Mouse (Mus musculus) gonadal fat pad, adult 2 months (tissue): Measurements from ENCODE around the gene Castor2. TPM values are rescaled to one million over a fixed set of nuclear protein-coding genes. Genes with fewer than 3 reads are reported as not detected.

ENCODE experiments used
- DNase-seq: peaks from one replicate; pipeline ENCODE4 v3.0.0-alpha.2; 2012; ENCODE audit warnings: low read depth
- polyA plus RNA-seq: library from polyadenylated mRNA; depleted of rRNA; stranded (reverse); fragments of >200 nt; gene quantifications from 2 replicates; pipeline ENCODE4 v1.2.3, GENCODE M21; 2012; rRNA removed

Castor2 gene
- 5.8 and 7.5 TPM in 2 replicates for polyA plus RNA-seq

DNA sequence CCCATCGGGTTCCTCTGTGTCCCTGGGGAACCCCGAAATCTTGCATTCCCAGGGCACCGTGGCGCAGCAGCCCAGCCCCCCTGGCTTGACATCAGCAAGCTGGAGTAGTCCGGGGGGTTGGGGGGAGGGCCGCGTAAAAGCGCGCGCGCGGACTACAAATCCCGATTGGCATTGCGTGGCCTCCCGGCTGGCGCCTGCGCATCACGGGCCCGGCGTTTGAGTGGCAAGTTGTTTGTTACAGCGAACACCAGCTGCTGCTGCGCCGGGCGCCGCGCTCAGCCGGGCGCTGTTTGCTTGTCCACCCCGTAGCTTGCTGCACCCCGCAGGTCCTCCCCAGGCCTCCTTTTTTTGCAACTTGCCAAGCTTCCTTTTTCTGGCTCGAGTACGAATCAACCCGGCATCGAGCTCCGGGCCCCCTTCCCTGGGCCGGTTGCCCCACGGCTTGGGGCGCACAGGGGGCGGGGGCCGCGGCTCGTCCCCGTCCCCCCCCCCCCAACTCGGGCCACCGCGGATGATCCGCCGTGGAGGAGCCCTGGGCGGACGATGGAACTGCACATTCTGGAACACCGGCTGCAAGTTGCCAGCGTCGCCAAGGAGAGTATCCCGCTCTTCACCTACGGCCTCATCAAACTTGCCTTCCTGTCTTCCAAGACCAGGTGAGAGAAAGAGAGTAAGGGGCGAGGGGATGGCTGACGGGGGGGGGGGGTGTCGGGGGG lies at the start of gene Castor2:
Gene Castor2 (plus strand): TSS at position 216 of the 716 bp plus-strand sequence.
- peak; percentile 17 for DNase-seq

DNA sequence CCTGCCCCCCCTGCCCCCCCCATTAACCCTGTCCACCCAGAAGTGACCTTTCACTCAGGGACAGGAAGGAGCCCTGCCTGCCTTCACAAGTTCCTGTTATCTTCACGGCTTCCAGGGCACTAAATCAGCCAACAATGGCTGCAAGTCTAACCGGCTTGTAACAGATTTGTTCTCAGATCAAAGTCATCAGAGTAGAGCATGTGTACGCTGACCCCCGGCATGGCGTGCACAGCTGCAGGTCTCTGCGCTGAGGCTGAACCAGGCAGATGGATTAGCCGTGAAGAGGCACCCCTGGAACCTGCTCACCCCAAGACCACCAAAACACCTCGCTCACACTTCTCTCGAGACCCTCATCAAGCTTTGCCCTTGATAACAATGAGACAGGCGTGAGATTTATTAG lies 48.8 kb upstream of the Castor2 start:
- DNase-seq = no peak

DNA sequence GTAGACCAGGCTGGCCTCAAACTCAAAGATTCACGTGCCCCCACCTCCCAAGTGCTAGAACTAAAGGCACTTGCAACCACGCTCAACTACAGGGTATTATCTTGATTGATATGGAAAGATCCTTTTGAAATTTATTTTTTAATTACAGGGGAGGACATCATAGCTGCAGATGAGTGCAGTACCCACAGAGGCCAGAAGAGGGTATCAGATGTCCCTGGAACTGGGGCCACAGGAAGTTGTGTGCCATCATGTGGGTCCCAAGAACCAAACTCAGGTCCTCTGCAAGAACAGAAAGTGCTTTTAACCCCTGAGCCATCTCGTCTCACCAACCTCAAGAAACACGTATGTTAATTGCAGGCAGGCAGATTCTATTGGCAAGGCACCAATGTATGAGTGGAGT lies 46.9 kb upstream of the Castor2 start:
- no peak for DNase-seq

DNA sequence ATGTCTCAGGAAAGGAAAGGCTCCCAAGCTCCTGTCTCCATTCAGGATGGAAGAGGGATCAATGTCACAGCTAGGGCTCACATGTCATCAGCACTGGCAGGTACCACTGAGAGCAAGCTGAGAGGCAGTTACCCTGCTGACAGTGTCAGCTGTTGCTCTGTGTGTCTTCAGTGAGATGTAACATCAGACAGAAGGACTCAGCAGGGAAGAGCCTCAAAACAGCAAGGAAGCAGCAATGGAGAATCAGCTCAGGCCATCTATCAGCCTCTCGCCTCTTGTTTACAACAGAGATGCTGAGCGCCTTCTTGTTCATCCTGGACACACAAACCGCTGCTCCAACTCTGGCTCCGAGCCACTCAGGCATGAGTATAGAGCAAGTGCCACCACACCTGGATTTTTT lies 45.0 kb upstream of the Castor2 start:
- DNase-seq = no peak

DNA sequence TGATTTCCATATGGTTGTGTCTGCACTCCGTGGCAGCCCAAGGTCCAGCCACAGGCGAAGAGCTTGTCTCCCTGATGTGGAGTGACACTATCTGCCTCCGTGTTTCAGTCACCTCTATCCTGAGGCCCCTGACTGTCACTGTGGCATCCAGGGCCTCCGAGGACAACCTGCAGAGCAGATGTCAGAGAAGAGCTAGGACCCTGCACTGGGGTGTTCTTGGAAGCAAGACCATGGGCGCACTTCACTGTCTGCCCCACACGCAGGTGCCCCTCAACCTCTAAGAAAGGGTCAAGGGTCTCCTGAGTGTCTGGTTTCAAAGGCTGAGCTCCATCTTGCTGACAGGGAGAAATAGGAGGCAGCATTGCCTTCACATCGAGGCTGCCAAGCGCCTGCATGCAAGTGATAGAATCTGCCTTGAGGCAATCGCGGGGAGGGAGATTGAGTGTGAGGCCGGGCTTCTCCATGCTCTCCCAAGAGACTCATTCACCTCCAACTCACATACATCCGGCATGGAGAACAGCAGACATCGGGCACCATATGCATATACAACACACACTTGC lies 40.6 kb upstream of the Castor2 start:
- no peak for DNase-seq

DNA sequence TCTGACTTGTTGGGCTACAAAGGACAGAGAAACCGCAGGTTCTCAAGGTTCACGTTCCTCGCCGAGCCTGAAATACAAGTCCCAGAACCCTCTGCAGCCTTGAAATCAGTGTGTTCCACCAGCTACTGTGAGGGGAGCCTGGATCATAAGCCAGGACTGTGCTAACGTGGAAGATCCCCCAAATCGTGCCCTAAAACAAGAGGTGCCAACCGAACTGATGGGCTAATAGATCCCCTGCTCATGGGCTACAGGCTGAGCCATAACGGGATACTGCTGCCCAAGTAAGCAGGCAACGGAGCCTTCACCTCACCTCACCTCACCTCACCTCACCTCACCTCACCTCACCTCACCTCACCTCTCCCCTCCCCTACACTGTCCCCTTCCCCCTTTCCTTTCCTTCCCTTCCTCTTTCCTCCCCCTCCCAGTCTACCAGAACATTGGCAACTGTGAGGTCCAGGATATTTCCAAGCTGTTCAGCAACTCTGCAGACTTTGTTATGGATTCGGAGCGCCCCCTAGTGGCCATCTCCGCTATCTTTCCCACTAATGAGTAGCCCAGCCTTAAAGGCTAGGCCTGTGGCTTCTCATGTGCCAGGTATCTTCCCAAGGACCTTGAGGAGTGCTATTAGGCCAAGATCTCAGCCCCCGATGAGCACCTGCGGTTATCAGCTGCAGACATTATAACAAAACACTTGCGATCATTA lies 36.0 kb upstream of the Castor2 start:
- no peak for DNase-seq

DNA sequence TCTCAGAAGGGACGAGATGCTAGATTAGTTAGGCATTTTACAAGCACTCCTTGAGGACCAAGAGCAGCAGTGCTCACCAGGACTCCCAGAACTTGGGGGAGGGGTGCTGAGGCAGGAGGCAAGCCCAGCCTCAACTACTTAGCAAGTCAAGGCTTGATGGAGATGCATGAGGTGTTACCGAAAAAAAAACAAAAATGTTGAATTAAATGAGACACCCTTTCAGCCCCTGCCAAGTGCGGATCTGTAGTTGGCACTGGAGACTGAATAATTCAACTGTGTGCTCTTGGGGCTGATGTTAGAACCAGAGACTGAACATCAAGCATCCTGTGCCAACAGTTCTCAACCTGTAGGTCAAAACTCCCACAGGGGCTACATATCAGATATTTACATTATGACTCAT lies 33.2 kb upstream of the Castor2 start:
- DNase-seq = no peak

DNA sequence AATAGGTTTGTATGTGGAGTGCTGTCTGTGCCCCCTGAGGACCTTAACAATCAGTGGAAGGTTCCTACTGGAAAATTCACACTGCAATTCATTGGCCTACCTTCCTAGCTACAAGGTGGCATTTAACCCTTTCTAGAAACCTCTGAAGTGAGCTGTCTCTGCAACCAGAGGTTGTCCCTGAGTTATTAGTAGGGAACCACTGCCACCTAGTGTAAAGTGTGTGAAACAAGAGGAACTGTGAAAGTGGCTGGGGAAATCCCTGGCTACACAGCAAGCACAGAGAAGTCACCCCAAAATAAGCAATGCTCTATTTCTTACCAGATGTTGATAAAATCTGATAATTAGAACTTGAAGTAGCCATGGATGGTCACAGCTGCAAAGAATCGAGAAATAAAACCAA lies 31.6 kb upstream of the Castor2 start:
- DNase-seq = no peak

DNA sequence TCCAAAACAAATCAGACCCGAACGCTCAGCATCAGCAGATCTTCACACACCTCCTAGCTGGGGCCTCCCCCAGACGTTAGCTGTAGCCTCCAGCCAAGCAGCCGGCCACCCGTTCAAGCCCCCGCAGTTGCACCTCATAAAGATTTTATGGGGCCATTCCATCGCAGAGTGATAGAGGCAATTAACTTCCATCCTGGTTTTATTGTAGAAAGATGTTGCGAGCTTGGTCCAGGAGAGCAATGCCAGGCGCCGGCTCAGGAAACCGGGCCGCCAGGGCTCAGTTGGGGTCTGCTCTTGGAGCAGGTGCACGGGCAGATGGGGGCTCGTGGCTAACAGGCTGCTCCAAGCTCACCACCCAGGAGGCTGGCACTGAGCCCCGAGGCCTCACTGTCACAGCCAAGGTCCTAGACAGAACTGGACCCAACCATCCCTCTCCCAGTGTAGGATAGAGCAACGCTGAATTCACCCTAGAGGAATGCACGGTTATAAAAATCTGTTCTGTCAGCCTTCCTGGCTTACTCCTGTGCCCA lies 25.9 kb upstream of the Castor2 start:
- DNase-seq = no peak

DNA sequence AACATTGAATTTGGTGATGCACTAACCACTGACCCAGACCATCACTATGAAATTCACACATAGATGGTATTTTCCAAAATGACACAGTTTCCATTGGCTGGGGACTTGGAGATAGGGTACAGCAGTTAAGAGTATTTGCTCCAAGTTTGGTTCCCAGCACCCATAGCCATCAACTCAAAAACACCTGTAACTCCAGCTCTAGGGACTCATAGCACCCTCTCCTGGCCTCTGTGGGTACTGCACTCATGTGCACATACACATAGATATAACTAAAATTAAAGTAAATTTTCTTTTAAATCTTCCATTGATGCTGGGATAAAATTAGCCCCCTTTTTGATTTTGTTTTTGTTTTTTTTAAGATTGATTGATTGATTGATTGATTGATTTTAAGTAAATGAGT lies 25.1 kb upstream of the Castor2 start:
- DNase-seq = no peak

DNA sequence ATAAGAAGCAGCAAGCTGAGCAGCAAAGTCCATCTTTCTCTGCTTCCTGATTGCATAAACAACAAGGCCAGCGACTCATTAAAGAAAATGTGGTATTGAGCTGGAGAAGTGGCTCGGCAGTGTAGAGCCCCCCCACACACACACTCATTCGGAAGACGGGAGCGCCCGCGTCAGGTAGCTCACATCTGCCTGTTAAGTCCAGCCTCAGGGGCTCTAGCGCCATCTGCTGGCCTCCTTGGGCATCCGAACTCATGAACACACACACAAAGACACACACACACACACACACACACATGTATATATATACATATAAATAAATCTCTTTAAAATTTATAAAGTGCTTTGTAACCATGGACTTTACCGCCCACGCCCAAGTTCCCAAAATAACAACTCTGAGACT lies 23.3 kb upstream of the Castor2 start:
- DNase-seq = no peak

DNA sequence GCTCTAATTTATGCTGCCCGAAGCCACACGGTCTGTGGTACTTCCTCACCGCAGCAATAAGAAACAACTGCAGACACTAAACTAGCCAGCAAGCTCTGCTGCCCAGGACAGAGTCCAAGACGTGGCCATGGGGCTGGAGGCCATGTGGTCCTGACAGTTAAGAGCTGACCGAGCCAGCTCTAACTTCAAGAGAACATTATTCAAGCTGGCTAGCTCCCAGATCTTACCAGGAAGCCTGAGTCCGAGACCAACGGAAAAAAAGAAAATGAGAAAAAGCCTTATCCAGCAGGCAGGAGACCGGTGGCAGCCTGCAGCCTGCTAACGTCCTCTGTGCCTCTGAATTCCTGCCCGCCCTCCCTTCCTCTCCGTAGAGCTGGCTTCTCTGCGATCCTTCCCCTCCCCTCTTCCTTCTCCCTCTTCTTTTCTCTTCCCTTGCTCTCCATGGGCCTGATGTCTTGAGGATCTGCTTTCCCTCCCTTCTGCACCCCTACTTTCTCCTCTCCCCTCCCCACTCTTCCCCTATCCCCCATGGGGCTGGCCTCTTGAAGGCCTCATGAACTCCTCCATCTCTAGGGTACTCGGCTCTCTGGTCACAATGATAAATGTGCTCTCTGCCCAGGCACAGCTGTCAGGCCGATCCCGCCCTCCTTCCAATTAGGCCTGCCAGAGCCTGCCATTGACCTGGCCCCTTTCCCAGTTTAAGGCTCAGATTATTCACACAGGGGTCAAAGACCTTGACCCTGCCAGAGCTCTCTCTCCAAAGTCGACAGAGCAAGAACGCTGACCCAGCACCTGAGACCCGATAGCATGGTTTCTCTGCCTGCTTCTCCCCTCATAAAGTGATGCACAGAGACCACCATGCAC lies 18.6 kb upstream of the Castor2 start:
- DNase-seq = no peak

DNA sequence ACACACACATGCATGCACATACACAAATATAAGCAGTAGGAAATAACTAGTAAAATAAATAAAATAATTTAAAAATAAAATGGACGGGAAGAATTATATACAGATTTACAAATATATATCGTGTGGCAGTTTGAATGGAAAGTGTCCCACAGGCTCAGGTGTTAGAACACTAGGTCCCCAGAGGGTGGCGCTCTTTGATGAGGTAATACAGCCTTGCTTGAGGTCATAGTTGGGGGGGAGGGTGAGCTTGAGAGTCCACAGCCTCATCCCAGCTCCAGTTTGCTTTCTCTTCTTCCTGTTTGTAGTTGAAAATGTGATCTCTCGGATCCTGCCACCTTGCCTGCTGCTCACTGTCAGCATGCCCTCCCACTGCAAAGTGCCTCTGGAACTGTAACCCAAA lies 14.3 kb upstream of the Castor2 start:
- no peak for DNase-seq

DNA sequence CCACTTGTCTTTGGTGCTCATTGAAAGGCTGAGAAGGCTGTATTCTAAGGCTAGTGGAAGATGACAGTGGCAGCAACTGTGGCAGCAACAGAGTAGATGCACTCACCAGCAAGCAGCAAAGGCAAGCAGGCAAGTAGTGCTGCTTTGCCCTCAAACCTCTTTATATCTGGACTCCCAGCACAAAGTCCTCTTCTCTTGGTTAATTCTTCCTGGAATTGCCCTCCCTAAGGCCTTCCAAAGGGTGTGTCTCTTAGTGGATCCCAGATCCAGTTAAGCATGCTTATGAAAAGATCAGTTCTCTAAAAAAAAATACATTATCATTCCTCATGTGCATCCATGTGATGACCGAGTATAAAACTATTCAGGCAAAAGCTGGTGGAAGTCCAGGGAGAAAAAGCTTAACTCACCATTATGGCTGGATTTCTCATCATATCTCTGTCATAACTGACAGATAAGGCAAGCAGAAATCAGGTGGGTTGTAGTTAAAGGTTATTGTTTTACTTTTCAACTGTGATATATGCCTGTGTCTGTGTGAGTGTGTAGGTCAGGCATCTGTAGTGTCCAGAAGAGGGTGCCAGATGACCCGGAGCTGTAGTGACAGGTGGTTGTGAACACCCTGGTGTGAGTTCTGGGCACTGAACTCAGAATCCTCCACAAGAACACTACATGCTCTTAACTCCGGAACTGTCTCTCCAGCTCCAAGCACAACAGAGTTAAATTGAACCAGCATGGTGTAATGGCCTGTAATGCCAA lies 13.4 kb upstream of the Castor2 start:
- DNase-seq = no peak

DNA sequence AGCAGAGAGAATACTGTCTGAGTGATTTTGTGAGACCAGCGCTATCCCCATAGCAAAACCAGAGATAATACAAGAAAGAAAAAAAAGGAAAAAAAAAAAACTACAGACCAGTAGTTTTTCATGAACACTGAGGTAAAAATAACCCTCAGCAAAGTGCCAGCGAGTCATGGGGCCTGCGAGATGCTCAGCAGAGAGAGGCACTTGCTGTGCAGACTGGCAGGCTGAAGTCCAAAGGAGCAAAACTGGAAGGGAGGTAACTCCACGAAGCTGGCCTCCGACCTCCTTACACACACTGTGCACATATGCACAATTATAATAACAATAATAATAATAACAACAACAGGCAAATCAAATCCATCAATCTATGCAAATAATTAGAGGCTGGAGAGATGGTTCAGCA lies 12.3 kb upstream of the Castor2 start:
- no peak for DNase-seq

DNA sequence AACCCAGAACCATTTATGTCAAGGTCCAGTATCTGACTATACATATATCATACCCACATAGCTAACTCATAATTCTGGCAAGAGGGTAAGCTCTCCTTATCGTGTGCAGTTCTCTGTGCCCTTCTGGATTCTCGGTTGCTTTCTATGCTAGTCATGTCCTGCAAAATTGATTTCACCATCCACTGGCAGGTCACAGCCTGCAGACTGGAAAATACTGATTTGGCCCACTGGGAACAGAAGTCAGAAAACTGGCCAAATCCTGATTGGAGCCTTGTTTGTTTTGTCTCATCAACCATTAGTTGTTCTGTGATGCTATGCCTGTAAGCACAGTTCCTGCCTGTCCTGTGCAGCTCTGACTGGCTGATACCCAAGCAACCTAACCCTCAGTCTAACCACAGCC lies 3.7 kb upstream of the Castor2 start:
- peak; percentile 69 for DNase-seq

DNA sequence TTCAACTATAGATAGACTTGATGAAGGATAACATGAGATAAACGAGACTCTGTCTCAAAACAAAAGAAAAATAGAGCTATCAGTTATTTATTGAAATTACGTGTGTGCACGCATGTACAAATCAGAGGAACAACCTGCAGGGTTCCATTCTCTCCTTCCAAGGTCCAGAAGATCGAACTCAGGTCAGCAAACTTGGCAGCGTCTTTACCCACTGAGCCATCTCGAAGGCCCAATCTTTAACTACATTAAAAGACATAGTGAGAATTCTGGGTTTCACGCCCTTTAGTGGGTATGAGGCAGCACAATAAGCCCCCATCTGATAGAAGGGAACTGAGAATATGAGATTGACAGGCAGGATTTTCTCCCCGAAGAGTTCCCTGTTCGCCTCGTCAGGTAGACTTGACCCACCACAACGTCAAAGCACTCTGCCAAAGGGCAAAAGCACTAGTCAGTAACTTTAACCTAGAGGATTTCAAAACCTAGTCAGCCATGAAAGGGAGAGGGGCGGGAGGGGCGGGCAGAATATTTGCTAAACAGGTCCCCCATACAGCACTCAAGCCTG lies 1.1 kb upstream of the Castor2 start:
- DNase-seq = no peak

DNA sequence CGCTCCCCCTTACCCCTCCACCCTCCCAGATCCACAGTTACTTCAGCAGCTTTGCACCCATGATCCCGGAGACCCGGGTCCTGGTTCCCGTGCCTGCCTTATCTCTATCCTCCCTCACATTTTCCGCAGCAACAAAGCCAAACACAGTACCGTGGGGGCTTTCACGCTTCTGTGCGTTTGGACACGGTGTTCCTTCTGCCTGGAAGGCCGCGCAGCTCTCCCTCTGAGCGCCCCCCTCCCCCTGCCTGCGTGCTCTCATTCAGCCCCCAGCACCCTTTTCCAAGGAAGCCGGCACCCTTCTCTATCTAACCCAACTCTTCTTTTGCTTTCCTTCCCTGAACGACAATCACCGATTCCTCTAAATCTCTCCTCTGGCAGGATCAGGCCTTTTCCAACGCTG lies 535 bp upstream of the Castor2 start:
- no peak for DNase-seq

DNA sequence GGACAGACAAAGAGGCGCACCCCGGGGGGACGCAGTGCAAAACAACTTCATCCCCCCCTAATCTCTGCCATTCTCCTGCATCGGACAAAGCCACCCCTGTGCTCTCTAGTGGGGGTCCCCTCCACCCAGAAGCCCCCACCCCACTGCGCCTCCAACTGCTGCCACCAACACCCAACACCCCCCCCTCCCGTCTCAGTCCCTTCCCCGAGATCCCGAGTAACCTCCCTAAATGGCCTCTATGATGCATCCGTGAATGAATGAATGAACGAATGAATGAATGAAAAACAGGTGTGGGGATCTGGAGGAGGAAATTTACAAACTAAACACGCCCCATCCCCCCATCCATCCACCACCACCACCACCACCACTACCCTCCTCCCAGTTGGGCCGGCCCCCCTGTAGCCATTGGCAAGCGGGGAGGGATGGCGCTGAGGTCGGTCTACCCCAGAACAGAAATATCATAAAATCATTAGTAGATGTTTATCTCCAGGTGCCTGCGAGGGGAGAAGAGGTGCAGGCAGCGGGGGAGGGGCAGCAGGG lies 791 bp downstream of the Castor2 start:
- DNase-seq = no peak

DNA sequence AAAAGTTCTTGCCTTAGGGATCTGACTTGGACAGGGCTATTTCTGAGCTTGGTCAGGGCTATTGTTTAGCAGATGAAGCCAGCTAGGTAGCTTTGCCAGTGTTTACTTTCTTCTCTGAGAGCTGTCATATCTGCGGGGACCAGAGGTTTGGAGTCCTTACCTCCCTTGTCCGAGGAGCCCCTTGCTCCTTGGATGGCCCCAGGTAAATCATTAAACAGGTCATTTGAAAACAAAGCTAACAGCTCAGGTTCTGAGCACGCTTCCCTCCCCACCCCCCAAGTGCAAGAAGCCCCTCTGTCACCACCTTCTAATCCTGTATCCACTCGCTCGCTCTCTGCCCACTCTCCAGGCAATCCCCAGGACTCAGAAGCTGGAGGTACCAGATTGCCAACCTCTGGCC lies 1.8 kb downstream of the Castor2 start:
- no peak for DNase-seq

DNA sequence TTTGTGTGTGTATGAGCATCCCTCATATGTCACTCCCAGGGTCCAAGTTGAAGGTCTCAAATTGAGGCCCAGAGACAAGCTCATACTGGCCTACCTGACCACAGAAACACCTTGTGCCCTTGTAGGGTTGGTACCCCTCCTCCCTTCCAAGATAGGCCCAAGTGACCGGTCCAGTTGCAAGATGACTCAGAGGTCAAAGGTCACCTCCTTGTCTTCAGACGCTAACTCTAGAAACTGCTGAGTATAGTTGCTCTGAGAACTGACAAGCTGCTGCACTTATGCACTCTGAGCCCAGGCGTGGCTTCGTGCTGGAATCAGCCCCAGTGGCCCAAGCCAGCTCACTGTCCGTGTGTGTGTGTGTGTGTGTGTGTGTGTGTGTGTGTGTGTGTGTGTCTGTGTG lies 2.4 kb downstream of the Castor2 start:
- no peak for DNase-seq
